Mouse (Mus musculus) layer of hippocampus, adult 9-10 months (tissue): ENCODE results near the gene Gfod1.

Experiments
- DNase-seq: peaks from one replicate; pipeline ENCODE4 v3.0.0; 2022; ENCODE audit warnings: low spot score

Gfod1 gene

GRCm38 (mm10) chr13:43157370-43157769 is 146.6 kb downstream of the Gfod1 start:
- no peak for DNase-seq

GRCm38 (mm10) chr13:43152005-43152520 is 151.9 kb downstream of the Gfod1 start:
- no peak for DNase-seq

GRCm38 (mm10) chr13:43149661-43150060 is 154.3 kb downstream of the Gfod1 start:
- no peak for DNase-seq

GRCm38 (mm10) chr13:43148692-43149091 is 155.3 kb downstream of the Gfod1 start:
- DNase-seq = no peak

- no peak for DNase-seq
Observed at GRCm38 (mm10) chr13:43146515-43147258, 157.3 kb downstream of the Gfod1 start.
